7 mouse cellular contexts compared by ENCODE assay signal in the genomic region with DNA sequence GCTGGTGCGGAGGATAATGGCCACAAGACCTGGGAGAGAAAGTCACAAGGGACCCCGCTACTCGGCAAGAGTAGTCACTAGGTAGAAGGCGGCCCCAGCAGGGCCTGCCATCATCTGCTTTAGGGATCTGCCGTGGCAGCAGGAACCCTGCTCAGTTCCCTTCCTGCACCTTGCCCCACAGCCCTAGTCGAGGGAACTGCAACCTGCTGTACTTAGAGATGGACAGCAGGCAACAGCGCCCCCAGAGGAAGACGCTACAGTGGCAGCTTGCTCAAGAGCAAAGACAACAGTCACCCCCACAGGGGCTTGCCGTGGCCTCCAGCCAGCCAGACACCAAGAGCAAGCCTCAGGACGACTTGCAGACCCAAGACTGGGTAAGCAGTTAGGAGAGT. TPM values are rescaled to one million over a fixed set of nuclear protein-coding genes. Genes with fewer than 3 reads are reported as not detected.
DNase-seq lines count a peak whose midpoint lies in the region; ATAC-seq lines count a peak whose summit lies in the region.

No protein-coding gene starts in this region.

- H3K9ac ChIP-seq in intestine, embryonic 16.5 days (ENCODE audit: low read depth, low read length), result peak overlapping the region; percentile 75
- peak overlapping the region; percentile 71 for H3K9ac ChIP-seq in midbrain, embryonic 11.5 days (ENCODE audit: low read length)

- H3K9me3 ChIP-seq in intestine, embryonic 16.5 days (ENCODE audit: control insufficient read depth, low read length), result no peaks in the 10 kb centered on the region
- no peaks in the 10 kb centered on the region for H3K9me3 ChIP-seq in midbrain, embryonic 11.5 days (ENCODE audit: control insufficient read depth, low read length)

- peak overlapping the region; percentile 91 for H3K27ac ChIP-seq in intestine, embryonic 16.5 days (ENCODE audit: low read length)
- H3K27ac ChIP-seq in midbrain, embryonic 11.5 days (ENCODE audit: low read depth, low read length), result no peak overlapping the region; the same call in 1 of the 2 replicates

- intact Hi-C loops in left cerebral cortex, postnatal 36 days (cut with DNase I), result loop anchor here (2.0 kb wide), 2 partner anchors 60 to 74 kb away; partner anchors contain the start of genes Brf1 and Pacs2

- ATAC-seq in intestine, embryonic 16.5 days, result peak; percentile 85
- peak; percentile 83 for ATAC-seq in midbrain, embryonic 11.5 days (ENCODE audit: low FRiP score)

- H3K4me2 ChIP-seq in intestine, embryonic 16.5 days (ENCODE audit: low read depth, low read length), result peak overlapping the region; percentile 79
- peak overlapping the region; percentile 81 for H3K4me2 ChIP-seq in midbrain, embryonic 11.5 days

- peak overlapping the region; percentile 53 for H3K4me3 ChIP-seq in intestine, embryonic 16.5 days (ENCODE audit: low read length)
- peak overlapping the region; percentile 38 for H3K4me3 ChIP-seq in midbrain, embryonic 11.5 days (ENCODE audit: low read depth, low read length)

- no peaks in the 10 kb centered on the region for H3K27me3 ChIP-seq in intestine, embryonic 16.5 days (replicated peaks; ENCODE audit: control insufficient read depth, insufficient read depth, low read length)
- H3K27me3 ChIP-seq in midbrain, embryonic 11.5 days (ENCODE audit: control insufficient read depth, insufficient read depth, low read length), result no peaks in the 10 kb centered on the region

- peak; percentile 86 for DNase-seq in adrenal gland, adult 2 months
- peak; percentile 75 for DNase-seq in embryo, embryonic 11.5 days (ENCODE audit: low read depth, low spot score)
- DNase-seq in gastrocnemius, postnatal 4 days (ENCODE audit: low spot score in 2 of 2), result peak; percentile 68 to 87
- DNase-seq in left cerebral cortex, postnatal 36 days (ENCODE audit: low spot score in 2 of 2), result peak; percentile 83 to 84
- DNase-seq in midbrain, embryonic 11.5 days (ENCODE audit: low spot score, missing footprints), result peak; percentile 98
- peak; percentile 83 for DNase-seq in skeletal muscle tissue, adult 2 months (ENCODE audit: low read depth, low spot score)

- 4% methylated on average over 10 of the region's 10 CpGs for WGBS in intestine, embryonic 16.5 days
- 4% methylated on average over 10 of the region's 10 CpGs for WGBS in midbrain, embryonic 11.5 days

- H3K4me1 ChIP-seq in intestine, embryonic 16.5 days (ENCODE audit: control insufficient read depth, insufficient read depth, low read length), result peaks cover 11% of the 10 kb centered on the region
- H3K4me1 ChIP-seq in midbrain, embryonic 11.5 days (ENCODE audit: control insufficient read depth, insufficient read depth, low read length), result peaks cover 17% of the 10 kb centered on the region

- peaks cover 7% of the 10 kb centered on the region; the same call in 1 of the 2 replicates for H3K36me3 ChIP-seq in intestine, embryonic 16.5 days (ENCODE audit: control insufficient read depth, insufficient read depth, low read length)
- H3K36me3 ChIP-seq in midbrain, embryonic 11.5 days (ENCODE audit: control insufficient read depth, insufficient read depth, low read length), result peaks cover 5% of the 10 kb centered on the region

RNA-seq across cellular contexts. Expression of gene Tex22, which starts 0.8 kb away (rescaled TPM):
- under 1 TPM; 0.28 to 0.43 TPM for total RNA-seq in adrenal gland, adult 2 months (2021)
- 0.35 and 0.90 TPM in 2 replicates for polyA plus RNA-seq in adrenal gland, adult 2 months (2012; rRNA removed)
- total RNA-seq in gastrocnemius, postnatal 4 days (2021), result 1 to 10 TPM in 1 of 2 experiments, under 1 TPM in 1; 0.65 to 1.0 TPM
- polyA plus RNA-seq in intestine, embryonic 16.5 days (2015; fragmentation: Nextera tagmentation; extraction: Ambion mirVana), result not detected in 2 replicates
- total RNA-seq in left cerebral cortex, postnatal 36 days (2021), result under 1 TPM; 0.35 to 0.52 TPM
- polyA plus RNA-seq in midbrain, embryonic 11.5 days (2014; fragmentation: Nextera tagmentation; extraction: Ambion mirVana), result not detected in 2 replicates

RNA-seq across cellular contexts. Expression of gene Mta1, which starts 23.0 kb away (rescaled TPM):
- total RNA-seq in adrenal gland, adult 2 months (2021), result 100 to 1,000 TPM in 1 of 2 experiments, 10 to 100 TPM in 1; 76.6 to 102 TPM
- polyA plus RNA-seq in adrenal gland, adult 2 months (2012; rRNA removed), result 164 TPM in 2 replicates
- total RNA-seq in gastrocnemius, postnatal 4 days (2021), result 10 to 100 TPM; 68.8 to 71.8 TPM
- polyA plus RNA-seq in intestine, embryonic 16.5 days (2015; fragmentation: Nextera tagmentation; extraction: Ambion mirVana), result 8.0 TPM in 2 replicates
- 10 to 100 TPM; 79.8 to 80.2 TPM for total RNA-seq in left cerebral cortex, postnatal 36 days (2021)
- 19.2 and 21.4 TPM in 2 replicates for polyA plus RNA-seq in midbrain, embryonic 11.5 days (2014; fragmentation: Nextera tagmentation; extraction: Ambion mirVana)
